Mouse (Mus musculus) kidney, adult 11 months (tissue): Measurements from ENCODE around the gene Ube3b.
A peak's percentile ranks its signal among the peaks of the same experiment; 100 is the strongest.

Experiments used
- DNase-seq: peaks from one replicate; pipeline ENCODE4 v3.0.0; 2022

The Ube3b gene

DNA sequence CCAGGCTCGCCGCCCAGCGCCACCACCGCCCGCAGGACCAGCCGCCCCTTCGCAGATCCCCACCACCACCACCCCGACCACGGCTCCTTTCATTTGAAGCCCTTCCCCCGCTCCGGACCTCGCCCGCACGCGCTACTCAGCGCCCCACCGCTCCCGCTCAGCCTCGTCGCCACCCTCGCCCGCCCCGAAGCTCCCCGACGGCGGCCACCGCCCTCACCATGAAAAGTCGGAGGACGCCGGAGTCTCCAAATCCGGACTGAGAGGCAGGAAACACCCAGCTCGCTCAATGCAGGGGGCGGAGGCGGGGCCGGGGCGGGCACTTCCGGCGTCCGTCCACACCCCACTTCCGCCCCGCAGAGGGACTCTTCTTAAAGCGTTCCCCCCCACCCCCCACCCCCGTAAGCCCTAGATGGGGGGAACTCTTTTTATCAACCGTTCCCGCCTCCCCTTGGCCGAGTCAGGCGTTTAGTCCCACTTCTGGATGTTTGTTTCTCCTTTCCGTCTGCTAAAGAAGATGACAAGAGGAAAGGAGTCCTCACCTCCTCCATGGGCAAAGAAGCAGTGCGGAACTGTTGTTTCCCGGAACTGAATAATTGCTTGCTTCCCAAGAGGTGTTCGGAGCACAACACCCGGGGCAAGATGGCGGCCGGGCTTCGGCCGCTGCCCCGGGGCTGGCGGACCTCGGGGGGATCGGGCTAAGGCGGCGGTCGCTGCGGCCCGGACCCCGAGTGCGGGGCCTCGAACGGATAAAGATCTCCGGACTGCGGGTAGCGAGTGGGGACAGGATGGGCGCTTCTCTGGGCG is at the start of gene Ube3b, which contains the start of gene Kctd10:
Ube3b (plus strand) TSS at position 399 of the 804 bp plus-strand sequence.
Kctd10 (minus strand) TSS at position 300 of the 804 bp plus-strand sequence.
- DNase-seq, result peak; percentile 81

DNA sequence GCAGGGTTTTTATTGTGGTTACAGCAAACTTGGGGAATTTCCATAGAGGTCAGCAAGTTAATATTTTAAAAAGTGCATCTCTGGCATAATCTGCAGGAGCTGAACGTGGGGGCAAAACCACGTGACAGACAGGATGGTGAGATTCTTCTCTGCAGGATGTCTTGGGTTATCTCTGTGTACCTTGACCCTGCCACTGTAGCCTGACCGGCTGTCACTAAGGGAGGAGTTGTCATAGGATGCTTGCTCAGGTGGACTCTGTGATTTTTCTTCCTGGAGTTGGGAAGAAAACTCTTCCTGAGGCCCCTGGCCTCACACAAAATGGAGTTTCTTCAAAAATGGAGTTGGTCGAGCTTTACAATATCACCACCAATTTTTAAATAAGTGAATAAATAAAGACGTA is 37.4 kb upstream of the Ube3b start:
- DNase-seq, result no peak

DNA sequence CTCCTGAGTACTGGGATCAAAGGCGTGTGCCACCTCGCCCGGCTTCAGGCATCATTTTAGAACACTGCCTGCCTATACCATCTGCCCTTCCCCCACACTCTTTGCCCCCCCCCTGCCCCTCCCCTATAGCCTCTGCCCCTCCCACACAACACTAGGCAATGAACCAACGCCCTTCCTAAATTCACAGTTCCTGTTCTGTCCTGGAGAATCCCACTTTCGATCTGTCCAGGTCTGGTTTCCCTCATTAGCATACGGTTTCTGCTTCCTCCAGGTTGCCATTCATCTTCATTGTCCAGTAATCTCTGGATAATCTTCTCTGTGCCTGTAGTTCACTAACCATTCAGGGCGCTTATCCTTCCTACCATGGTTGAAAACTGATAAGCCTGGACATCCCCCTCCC is 36.8 kb upstream of the Ube3b start:
- no peak for DNase-seq

DNA sequence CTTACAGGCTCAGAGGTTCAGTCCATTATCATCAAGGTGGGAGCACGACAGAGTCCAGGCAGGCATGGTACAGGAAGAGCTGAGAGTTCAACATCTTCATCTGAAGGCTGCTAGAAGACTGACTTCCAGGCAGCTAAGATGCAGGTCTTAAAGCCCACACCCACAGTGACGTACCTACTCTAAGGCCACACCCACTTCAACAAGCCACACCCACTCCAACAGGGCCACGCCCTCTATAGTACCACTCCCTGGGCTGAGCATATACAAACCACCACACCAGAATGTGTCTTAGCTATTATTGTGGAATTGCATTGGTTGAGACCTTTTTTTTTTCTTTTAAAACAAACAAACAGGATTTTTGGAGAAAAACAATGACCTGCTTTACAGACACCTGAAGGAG is 34.9 kb upstream of the Ube3b start:
- no peak for DNase-seq

DNA sequence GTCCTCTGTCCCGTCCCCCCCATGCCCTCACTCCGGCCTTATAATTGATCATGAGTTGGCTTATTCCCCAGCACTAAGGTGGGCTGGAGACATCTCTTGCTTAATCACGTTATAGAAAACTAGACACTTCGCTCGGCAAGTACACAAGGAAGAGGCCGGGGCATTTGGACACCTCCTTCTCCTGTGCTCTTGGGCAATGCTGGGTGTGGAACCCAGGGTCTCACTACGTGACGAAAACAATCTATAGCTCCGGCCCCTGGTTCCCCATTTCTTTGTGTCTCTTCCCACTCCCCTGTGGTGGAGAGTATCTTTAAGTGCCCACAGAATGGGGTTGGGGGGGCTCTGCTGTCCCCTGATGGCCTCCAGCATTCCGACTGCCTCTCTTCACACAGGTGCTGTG is 33.4 kb upstream of the Ube3b start:
- DNase-seq, result no peak

DNA sequence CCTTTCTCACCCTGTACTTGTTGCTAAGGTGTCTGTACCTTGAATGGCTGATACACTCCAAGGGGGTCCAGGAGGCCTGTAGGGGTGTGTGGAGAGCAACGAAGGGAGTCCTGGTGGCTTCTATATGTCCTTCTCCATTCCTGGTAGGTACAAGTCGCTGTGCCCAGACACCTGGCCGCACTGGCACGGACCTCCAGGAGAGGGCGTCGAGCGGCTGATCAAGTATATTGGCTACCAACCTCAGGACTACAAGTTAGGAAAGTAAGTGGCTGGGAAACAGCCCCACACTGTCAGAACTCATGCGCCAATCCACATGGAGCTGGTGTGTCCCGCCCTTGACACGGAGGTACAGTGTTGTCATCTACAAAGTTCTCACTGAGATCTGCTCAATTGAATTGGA is 28.9 kb upstream of the Ube3b start:
- no peak for DNase-seq

DNA sequence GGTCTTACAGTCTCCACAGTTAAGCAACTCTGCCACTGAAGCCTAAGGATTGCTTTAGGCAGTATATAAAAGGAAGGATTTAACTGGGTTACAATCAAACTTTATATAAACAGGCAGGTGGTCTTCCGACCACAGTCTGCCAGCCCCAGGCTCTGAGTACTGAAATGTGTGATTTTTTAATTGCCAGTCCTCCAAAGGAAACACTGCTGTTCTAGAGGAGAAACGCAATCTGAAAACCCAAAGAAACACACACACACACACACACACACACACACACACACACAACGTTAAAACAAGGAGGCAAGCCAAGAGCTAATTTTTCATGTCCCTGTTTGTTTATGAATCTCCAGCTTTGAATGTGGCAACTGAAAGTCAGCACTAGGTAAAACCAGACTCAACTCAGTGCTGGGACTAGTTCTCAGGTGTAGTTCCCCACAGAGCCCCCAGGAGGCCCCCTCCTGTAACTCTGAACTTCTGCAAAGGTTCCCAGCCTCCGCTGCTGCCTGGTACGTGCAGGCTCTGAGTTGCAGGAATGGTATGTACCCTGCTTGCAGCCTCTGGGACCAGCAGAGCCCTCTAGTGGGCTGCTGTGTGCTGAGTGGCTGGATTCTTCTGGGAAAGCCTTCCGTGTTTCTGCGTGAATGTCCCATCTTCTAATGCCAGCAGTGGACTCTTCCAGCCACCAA is 24.0 kb upstream of the Ube3b start:
- DNase-seq, result peak; percentile 85

- DNase-seq, result no peak
These were observed 23.3 kb upstream of the Ube3b start for GRCm38 (mm10) chr5:114356936-114357751.

- DNase-seq, result no peak
These were observed 21.6 kb upstream of the Ube3b start for GRCm38 (mm10) chr5:114358833-114359232.

DNA sequence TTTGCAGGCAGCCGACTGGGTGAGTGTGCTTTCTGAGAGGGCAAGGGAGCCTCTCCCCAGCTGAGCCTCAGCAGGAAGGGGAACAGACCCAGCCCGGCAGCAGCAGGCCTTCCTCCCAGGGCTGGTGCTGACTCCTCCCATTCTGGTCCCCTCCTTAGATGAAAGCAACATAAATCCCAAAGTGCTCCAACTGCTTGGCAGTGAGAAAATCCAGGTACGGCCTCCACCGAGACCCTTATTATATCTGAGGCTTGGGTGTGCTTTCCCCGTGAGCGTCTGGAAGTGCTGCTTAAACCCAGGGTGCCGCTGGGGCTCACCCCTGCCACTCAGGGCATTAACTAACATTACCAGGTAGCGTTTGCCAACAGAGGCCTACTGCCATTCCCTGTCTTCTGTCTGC is 20.8 kb upstream of the Ube3b start:
- no peak for DNase-seq

- no peak for DNase-seq
These were observed 19.4 kb upstream of the Ube3b start for GRCm38 (mm10) chr5:114360968-114361367.

DNA sequence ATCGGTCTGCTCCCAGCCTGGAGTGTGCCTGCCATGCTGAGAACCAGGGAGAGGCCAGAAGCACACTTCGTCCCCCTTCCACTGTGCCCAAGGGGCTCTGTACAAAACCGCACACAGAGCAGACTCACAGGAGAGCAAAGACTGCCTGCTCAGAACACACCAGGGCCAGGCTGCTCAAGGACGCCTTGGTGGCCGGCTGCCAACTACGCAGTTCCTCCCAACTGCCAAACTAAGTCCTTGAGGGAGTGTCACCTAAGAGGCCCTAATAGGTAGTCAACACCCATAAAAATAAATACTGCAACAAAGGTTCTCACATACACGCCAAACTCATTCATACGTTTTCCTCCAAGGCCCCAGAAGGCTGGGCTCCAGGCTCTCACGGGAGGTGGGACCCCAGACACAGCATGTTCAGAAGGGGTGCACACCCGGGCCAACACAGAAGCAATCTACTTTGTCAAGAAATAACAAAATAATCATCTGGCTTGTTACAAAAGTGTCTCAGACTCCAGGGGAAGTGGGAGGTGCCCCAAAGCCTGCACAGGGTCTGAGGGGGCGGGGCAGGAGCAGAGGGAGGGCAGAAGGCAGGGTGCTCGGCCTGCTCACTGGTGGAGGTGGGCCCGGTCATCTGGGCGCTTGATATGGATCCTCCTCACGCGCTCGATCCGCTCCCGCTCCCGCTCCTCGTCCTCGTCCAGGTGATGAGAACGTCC is 15.2 kb upstream of the Ube3b start:
- DNase-seq, result no peak

GRCm38 (mm10) chr5:114368121-114368520 is 12.3 kb upstream of the Ube3b start:
- DNase-seq, result no peak

- no peak for DNase-seq
These were observed 11.5 kb upstream of the Ube3b start for GRCm38 (mm10) chr5:114368803-114369496.

DNA sequence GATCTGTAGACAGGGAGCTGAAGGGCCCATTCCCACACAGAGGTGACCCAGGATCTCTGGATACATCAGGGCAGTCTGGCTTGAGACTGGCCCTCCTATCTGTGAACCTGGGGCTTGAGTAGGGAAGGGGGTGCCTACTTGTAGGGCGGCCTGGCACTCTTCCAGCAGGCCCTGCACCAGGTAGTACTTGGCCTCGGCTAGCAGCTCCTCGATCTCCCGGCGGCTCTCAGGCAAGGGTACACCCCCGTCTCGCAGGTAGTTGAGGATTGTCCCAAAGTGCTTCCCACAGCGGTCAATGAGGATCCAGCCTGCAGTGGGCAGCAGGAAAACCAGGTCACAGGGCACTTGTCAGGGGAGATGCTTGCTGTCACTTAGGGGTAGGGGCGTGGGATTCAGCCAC is 10.5 kb upstream of the Ube3b start:
- DNase-seq, result no peak

DNA sequence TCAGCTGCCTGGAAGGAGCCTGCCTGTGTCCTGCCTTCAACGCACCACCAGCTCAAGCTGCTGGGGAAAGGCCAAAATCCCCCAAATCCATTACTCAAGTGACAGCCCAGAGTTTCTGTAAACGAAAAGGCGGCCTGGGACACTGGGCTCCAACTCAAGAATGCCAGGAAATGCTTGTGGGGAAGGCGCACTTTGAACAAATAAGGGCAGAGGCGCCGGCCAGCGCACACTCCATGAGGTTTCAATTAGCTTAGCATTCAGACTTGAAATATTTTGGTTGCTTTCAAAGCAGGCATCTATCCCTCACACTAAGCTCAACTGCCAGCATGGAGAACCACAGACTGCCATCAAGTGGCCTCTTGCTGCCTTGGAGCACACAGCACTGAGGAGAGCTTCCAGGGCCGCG is 10.0 kb upstream of the Ube3b start:
- peak; percentile 81 for DNase-seq

DNA sequence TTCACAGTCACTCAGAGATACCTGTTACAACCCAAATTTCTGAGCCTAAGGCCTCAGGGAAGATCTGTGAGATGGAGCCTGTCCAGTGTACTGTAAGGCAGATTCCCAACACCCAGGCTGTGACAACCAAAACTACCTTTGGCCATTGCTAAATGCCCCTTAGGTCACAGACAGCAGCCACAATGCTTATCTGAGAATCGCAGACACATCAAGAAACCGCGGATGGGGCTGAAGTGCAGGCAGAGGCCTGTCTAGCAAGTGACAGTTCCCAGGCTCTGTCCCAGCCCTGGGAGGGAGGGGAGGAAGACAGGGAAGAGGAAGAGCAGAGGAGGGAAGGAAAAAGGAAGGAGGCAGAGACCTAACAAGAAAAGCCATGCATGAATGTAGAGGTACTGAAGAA is 9.1 kb upstream of the Ube3b start:
- DNase-seq, result no peak

- DNase-seq, result no peak
These were observed 8.5 kb upstream of the Ube3b start for GRCm38 (mm10) chr5:114371731-114372473.

DNA sequence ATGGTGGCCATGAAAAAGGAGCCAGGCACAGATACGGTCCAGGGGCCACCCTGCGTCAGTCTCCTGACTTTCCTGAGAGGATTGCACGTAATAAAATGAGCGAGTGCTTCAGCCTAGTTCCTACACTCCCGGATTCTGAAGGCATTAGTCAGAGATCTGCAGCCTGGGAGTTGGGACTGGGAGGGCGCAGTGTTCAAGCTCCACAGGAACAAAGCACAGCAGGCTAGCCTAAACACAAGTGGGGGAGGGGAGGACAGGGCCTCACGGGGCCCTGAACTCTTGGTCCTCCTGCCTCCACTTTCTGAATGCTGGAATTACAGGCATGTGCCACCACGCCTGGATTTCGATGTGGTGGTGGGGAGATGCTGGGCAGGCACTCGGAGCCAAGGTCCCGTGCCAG is 7.8 kb upstream of the Ube3b start:
- no peak for DNase-seq

GRCm38 (mm10) chr5:114373174-114373573 is 7.2 kb upstream of the Ube3b start:
- peak; percentile 46 for DNase-seq

- DNase-seq, result no peak
These were observed 6.8 kb upstream of the Ube3b start for GRCm38 (mm10) chr5:114373581-114373980.
